Mouse (Mus musculus) ovary, postnatal 36 days (tissue): ENCODE results near the gene Lamtor3.
"Not testable (repeated sequence)": the region's sequence is repeated elsewhere in the genome, so short reads cannot be mapped to it uniquely, and the experiment has no call there.

ENCODE experiments used
- DNase-seq: peaks from one replicate; pipeline ENCODE4 v3.0.0; 2022; ENCODE audit warnings: low spot score, mixed read lengths

Gene Lamtor3

DNA sequence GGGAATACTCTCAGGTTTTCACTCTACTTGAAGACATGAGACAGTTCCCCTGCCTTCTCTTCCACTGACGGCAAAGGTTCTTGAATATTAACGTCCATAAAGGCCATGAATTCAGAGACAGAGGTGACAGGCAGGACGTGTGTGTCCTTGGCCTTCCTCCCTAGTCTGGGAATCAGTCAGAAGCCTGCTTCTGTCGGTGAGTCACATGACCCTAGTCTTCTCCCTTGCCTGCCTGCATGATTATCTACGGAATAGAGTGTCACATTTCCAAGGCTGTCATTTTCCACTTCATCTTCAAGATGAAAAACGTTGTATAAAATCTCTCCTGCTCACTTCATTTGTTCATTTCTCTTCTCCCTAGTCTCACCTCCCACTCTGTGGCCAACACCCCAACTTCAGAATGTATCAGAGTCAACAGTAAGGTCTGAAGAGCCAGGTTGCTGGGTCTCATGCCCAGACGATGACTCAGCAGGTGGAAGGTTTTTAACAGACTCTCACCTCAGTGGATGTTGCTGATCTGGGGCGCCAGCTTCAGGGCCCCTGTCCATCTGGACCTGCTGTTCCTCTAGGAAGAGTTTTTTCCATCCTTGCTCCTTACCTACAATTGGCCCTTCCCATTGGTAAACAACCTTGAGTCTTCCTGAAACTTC lies 43.6 kb downstream of the Lamtor3 start:
- no peak for DNase-seq

DNA sequence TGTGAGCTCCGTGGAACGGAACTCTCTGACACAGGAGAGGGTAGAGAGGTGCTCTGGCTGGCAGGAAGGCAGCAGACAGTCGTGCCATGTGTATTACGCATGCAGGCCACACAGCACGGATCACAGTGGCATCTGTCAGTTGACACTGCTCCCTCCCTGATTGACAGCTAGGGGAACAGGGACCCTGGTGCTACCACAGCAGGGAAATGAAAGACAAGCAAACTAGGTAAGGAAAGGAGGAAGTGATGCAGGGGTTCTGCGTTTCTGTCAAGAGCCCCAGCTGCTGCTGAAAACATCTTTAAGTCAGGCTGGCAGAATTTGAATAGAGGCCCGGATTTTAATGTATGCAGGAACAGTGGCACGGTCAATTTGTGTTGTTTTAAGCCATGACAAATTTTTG lies 45.2 kb downstream of the Lamtor3 start:
- no peak for DNase-seq

DNA sequence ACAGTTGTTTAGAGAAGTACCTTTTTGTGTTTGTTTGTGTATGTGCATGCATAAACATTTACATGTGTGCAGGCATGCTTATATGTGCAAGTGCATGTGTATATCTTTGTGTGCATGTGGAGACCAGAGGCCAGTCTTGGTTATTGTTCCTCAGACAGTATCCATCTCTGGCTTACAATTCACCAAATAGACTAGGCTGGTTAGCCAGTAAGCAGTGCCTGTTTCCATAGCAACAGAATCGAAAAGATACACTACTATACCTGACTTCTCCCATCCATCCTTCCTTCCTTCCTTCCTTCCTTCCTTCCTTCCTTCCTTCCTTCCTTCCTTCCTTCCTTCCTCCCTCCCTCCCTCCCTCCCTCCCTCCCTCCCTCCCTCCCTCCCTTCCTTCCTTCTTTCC lies 45.7 kb downstream of the Lamtor3 start:
- DNase-seq: not testable (repeated sequence)

DNA sequence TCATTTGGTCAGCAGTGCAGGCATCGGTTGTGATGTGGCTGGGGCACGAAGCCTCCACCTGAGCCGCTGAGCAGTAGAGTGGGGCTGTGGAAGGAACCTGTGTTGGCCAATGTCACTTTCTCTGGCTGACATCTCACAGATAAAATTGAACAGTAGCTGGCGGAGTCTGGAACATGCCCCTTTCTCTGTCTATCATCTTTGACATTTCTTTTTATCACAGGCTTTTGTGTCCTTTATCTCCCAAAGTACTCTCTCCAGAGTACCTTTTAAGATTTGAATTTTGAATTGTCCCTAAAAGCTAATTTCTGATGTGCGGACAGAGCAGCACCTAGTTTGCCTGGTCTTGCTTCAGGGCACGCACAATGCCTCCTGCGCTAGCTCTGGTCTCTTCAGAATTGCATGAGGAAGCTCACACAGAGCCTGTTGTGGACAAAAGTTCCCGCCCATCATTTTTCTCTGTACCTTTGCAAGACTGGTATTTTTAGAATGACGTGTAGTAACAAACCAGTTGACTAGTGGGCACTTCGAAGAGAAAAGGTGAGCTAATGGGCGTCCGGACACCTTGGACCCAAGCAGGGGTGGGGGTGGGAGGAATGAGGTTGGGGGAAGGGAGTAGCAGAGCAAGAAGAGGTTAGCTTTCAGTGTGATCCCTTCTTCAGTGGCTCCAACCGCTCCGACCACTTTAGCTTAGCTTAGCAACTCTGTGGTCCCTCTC lies 50.0 kb downstream of the Lamtor3 start:
- no peak for DNase-seq

DNA sequence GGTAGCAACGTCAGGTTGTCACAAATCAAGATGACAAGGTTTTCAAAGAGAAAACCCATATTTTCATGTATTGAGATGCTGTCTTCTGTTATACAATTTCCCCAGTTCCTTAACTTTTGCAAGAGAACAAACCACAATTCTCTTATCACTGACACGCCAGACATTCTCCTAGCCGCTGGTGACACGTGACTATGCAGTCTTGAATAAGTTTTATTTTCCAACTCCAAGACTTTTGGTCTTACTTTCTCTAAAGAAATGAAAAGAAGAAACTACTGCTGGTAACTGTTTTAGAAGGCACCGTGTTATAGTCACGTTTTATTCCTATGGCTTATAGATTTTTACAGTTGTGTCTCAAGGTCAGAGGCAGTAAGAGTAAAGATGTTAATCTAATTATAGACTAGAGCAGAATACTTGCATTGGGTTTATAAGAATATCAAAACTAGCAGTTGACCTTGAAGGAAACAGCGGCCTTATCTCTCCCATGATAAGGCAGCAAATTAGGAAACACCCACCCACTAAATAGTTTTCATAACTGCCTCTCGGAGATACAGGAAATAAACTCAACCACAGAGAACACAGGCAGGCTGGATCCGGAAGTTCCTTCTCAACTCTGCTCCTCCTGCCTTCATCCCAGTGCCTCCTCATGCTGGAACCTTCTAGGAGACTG lies 50.6 kb downstream of the Lamtor3 start:
- DNase-seq: no peak

DNA sequence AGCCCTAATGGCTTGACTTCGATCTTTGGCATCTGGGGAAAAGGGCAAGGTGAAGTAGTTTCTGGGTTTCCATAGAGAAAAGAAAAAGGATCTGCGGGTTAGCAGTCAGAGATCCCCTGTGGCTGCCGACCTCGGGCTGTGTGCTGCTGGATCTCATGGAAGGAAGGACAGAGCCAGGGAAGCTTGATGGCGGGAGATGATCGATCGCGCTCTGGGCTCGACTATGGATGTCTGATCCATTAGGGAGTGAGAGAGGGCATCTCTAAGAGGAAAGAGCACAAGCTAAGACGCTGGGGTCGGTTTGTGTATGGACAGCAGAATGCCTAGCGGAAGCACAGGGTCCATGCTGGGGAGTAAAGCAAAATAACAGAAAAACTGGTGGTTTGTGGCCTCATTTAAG lies 51.6 kb downstream of the Lamtor3 start:
- peak; percentile 23 for DNase-seq

DNA sequence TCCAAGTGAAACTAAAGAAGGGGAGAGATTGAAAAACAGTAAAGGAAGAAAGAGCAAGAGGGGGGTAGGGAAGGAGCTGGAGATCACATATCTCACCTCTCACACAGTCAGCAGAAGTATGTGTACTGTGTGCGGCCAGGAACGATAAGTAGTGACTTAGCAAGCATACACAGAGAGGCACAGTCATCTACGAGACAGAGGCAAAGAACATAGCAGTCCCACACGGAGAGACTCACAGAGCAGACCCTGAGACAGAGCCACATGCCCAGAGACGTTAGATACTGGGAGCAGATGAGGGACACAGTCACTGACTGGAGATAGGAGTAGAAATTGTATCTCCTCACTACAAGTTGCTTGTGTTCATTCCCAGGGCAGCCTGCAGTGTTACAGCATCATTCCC lies 53.9 kb downstream of the Lamtor3 start:
- DNase-seq: no peak

DNA sequence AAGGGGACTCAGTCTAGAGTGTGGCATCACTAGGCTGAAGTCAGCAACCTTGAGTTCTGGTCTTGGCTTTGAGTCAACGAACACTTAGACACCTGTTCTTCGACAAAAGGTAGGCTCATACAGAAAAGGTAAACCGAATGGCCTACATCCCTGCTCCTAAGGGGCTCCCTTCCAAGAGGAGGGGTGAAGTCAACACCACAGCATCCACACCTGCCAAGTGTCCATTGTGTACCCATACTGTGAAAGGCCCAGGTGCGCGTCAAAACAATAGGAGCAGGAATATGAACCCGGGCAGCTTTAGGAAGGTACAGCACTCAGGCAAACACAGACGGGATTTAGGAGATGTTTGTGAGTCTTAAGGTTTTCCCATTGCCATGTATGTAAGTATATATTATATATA lies 54.7 kb downstream of the Lamtor3 start:
- no peak for DNase-seq

DNA sequence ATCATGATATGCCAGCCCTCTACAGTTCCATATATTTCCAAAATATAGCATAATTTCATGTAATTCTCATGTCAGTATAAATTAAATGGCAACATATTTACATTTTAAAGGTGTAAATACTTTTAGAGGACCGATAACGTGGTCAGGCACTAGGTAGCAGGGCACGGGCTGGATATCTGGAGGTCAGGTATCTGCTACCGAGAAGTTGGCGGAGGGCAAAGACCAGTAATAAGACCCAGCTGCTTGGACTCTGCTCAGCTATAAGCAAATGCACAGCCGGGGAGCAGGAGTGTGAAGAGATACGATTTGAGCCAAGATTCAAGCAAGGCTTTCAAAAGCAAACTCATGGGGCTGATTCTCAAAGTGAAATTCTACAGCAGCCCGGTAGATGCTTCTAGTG lies 56.0 kb downstream of the Lamtor3 start:
- DNase-seq: no peak

DNA sequence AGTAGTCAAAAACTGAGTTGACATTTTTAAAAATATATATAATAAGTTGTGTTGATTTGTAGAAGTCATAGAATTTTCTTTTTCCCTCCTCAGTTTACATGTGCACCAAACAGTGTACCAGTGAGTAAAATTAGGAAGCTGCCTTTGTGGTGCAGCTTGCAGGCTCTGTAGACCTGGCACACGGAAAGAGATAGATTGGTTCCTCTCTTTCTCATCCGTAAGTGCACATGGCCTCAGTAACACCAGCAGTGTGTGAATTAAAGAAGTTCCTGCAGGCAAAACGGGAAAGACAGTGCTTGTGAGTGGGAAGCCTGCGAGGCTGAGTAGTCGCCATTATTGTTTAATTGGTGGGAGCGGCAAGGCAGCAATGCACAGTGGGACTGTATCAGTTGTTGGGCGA lies 57.1 kb downstream of the Lamtor3 start:
- DNase-seq: no peak

DNA sequence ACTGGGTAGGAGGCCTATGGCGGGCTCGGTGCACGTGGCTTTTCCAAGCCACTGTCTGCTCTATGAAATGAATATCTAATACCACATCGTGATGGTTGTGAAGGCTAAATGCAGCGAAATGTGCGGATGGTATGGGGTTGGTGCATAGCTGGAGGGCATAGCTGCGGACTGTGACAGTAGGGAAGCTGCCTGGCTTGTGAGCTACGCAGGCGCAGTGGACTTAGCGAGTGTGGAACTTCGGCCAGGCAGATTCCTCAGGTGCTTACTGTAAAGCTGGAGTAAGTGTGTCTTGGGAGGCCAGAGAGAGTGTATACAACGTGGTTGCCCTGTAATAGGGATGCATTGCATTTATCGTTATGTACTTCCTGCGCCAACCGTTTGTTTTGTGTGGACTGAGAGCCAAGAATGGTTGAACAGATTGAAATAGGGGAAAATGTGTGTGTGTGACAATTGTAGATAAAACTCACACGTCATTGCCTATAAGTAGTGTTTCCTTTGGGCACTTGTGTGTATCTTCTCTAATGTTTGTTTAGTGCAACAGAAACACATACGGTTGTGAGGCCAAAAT lies 57.6 kb downstream of the Lamtor3 start:
- no peak for DNase-seq

DNA sequence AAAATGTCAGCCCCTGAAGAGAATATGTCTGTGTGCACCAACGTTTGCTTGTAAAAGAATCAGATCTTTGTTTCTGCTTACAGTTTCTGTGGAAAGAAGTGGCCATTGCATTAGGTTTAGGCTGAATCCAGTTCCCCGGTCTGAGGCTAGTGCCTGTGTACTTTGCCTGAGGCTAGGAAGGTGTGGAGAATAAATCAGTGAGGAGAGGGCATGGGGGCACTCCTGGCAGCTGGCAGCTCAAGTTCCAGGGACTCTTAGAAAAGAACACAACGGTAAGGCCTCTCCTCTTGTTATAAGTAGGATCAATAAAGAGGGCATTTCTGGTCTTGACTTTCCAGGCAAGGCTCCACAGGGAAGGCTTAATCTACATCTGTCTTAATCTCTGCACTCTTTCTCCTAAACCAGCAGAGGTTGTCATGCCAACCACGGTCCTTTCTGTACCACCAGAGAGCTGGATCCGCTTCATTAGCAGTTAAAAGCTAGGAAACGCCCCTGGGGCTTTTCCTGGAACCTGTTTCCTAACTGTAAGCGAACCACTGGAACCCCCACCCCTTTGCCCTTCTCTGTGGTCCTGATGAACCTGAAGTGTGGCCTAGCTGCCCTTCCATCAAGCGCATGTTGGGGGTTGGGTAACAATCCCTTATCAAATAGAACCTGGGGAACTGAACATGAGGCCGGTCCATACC lies 58.8 kb downstream of the Lamtor3 start:
- DNase-seq: no peak

DNA sequence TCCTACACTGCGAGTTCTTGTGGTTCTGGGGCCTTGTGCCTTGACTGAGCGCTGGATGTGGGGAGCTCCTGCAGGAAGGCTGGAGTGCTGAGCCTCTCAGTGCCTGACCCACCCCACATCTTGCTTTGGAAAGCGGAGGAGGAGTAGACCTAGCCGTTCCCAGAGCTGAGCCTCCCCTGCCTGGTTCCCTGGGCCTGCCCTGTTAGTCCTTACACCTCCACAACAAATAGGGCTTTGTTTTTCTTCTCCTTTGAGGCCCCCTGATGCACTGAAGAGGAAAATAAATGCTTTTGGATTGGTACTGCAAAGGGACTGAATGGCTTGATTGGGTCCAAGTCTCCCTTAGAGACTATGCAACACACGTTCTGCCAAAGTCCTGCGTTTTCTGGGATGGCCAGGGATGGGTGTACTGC lies 59.3 kb downstream of the Lamtor3 start:
- no peak for DNase-seq

DNA sequence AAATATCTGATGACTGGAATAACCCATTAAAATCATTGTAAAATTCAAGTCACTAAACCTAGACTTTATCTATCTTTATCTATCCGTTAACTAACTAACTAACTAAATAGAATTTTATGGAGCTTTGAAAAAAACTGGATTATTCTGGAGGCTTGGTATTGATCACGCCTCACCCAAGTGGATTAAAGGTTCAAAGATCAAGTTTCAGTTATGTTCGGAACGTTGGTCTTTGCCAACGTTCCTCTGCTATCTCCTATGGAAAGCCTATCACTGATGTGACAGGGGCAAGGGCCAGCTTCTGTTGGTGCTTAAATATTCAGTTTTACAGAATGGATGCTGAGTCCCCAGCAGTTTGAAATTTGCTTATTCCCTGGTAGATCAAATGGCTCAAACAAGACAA lies 59.9 kb downstream of the Lamtor3 start:
- DNase-seq: no peak
